Mouse (Mus musculus) central nervous system, embryonic 18 days (tissue): ENCODE results near the gene Tpsab1. TPM values are rescaled to one million over a fixed set of nuclear protein-coding genes. Genes with fewer than 3 reads are reported as not detected.

Source experiments
- polyA plus RNA-seq: library from polyadenylated mRNA; depleted of rRNA; stranded (reverse); fragments of >200 nt; gene quantifications from 2 replicates; pipeline ENCODE4 v1.2.3, GENCODE M21; 2012; rRNA removed

Gene Tpsab1
- polyA plus RNA-seq, result 0.08 TPM in 1 of 2 replicates, not detected in the other

DNA sequence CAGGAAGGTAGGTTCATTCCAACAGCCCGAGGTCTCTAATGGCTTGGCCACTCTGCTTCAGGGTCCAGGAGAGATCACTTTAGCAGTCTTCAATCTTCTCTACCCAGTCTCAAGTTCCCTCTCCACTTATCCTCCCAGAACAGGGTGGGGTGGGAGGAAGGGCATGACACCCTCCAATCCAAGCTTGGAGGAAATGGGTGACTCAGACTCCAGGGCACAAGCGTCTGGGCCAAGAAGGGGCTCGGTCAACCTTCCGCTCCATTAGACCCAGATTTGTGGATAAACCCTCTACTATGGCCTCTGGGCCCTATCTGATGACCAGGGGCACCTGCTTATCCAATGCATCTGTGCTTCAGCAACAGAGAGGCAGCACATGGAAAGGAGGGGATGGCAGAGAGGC is at the start of gene Tpsab1:
Gene Tpsab1 (minus strand): TSS at position 101 of the 400 bp plus-strand sequence.

GRCm38 (mm10) chr17:25368973-25369372 is 23.6 kb upstream of the Tpsab1 start, which contains the start of gene Tpsg1:
Tpsg1 (plus strand) TSS chr17:25369273.

GRCm38 (mm10) chr17:25366005-25366404 is 20.6 kb upstream of the Tpsab1 start, which contains the start of gene Tpsb2:
Tpsb2 (plus strand) TSS chr17:25366305.

DNA sequence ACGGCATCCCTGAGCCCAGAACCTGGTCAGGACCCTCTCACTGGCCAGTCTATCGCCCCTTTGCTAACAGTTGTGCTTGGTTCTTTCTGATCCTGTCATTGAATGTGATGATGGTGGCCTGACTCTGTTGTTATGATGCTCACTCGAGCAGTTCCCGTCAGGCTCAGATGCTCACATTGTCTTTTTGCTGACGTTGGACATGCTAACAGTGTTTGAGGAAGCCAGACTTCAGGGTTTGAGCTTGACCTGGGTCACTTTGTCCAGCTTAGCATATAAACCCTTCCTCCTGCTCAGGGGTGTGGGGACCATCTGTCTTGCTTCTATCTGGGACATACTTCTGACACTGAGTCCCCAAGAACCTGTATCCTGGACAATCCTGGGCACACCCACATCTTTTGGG is 27.0 kb downstream of the Tpsab1 start, which contains the start of gene Prss29:
Gene Prss29 (plus strand): TSS at position 301 of the 400 bp plus-strand sequence.

GRCm38 (mm10) chr17:25308346-25308745 is 37.0 kb downstream of the Tpsab1 start, which contains the start of gene Prss28:
Prss28 (plus strand) TSS chr17:25308646.

DNA sequence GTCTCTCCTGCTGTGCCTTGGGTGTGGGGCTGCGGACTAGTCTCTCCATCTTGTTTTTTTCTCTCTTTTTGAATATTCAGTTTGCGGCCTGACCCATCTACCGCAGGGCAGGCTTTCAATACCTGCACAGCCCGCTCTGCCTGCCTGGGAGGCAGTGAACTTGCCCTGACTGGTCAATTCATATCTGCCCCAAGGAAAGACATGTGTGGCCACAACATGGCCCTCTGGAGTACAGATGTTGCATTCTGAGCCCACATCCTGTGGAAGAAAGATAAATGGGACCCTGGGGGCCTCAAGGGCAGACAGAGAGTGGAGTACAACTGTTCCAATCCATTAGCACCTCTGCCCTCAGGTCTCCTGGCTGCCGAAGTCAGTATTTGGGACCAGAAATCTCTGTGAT is 47.3 kb downstream of the Tpsab1 start, which contains the start of gene Prss34:
Gene Prss34 (plus strand): TSS at position 301 of the 400 bp plus-strand sequence.

Other genes with a start within 250 kb of the Tpsab1 start
- gene Telo2, start 229.6 kb downstream of the Tpsab1 start, polyA plus RNA-seq, result 44.7 and 46.3 TPM in 2 replicates
- 0.08 and 0.23 TPM in 2 replicates for gene Ptx4, start 224.8 kb downstream of the Tpsab1 start, polyA plus RNA-seq
- gene Clcn7, start 212.2 kb downstream of the Tpsab1 start, polyA plus RNA-seq, result 41.6 and 42.0 TPM in 2 replicates
- 0.03 and 0.06 TPM in 2 replicates for gene Ccdc154, start 183.1 kb downstream of the Tpsab1 start, polyA plus RNA-seq
- not detected in 2 replicates for gene Gm38655, start 170.1 kb downstream of the Tpsab1 start, polyA plus RNA-seq
- 24.3 and 25.5 TPM in 2 replicates for gene BC003965, start 161.0 kb downstream of the Tpsab1 start, polyA plus RNA-seq
- 25.4 and 27.6 TPM in 2 replicates for gene Unkl, start 157.2 kb downstream of the Tpsab1 start, polyA plus RNA-seq
- gene Gnptg, start 105.4 kb downstream of the Tpsab1 start, polyA plus RNA-seq, result 103 TPM in 2 replicates
- 43.7 and 45.7 TPM in 2 replicates for gene Tsr3, start 105.4 kb downstream of the Tpsab1 start, polyA plus RNA-seq
- 44.7 and 46.0 TPM in 2 replicates for gene Baiap3, start 89.2 kb downstream of the Tpsab1 start, polyA plus RNA-seq
- gene Ube2i, start 70.9 kb downstream of the Tpsab1 start, polyA plus RNA-seq, result 481 TPM in 2 replicates
- gene Prss34, start 47.2 kb downstream of the Tpsab1 start, polyA plus RNA-seq, result 0.04 TPM in 1 of 2 replicates, not detected in the other
- not detected in 2 replicates for gene Prss28, start 36.9 kb downstream of the Tpsab1 start, polyA plus RNA-seq
- gene Prss29, start 26.9 kb downstream of the Tpsab1 start, polyA plus RNA-seq, result not detected in 2 replicates
- 0.76 and 2.8 TPM in 2 replicates for gene Tpsb2, start 20.7 kb upstream of the Tpsab1 start, polyA plus RNA-seq
- gene Tpsg1, start 23.7 kb upstream of the Tpsab1 start, polyA plus RNA-seq, result 0.10 and 0.11 TPM in 2 replicates
- gene Cacna1h, start 88.2 kb upstream of the Tpsab1 start, polyA plus RNA-seq, result 87.9 and 99.5 TPM in 2 replicates
- gene Tekt4, start 109.1 kb upstream of the Tpsab1 start, polyA plus RNA-seq, result 1.6 and 1.9 TPM in 2 replicates
- gene Sstr5, start 151.7 kb upstream of the Tpsab1 start, polyA plus RNA-seq, result 0.82 and 0.89 TPM in 2 replicates
- gene Sox8, start 225.1 kb upstream of the Tpsab1 start, polyA plus RNA-seq, result 16.0 and 21.7 TPM in 2 replicates
- 9.8 and 11.4 TPM in 2 replicates for gene Lmf1, start 233.5 kb upstream of the Tpsab1 start, polyA plus RNA-seq